Mouse (Mus musculus): Measurements from ENCODE around the gene Foxn3.

DNA sequence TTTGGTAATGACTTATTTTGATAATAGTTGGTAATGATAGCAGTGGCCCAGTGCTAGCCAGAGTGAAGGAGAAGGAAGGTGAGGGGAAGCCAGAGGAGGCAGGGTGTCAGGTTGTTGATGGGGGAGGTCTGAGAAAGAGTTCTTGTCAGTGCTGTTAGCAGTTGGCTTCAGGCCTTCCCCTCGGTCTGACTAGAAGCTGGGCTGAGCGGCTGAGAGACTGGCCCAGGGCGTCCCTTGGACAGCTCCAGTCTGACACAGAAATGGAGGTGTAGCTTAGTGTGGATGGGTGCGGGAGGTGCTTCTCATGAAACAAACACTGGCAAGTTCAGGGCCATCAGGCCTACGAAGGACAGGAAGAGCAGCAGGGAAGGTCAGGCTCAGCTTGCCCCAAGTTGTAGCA, 276.3 kb downstream of the Foxn3 start:
- TF ChIP-seq POLR2A (IDR thresholded peaks at IDR 0.05; ENCODE audit: low read depth, low read length) (no peak), CTCF (IDR thresholded peaks at IDR 0.05; ENCODE audit: extremely low read depth, insufficient read depth, insufficient read length, insufficient replicate concordance) (no peak)

Data from spleen, adult 2 months (tissue).